Mouse (Mus musculus) c-Kit-positive CD71-positive TER-119-positive erythroid progenitor cells, embryonic 14.5 days (primary cell): ENCODE data around the gene Arfgap3.

Experiments used
- DNase-seq: peaks from one replicate; pipeline ENCODE4 v3.0.0-alpha.2; 2013; ENCODE audit warnings: low spot score

The Arfgap3 gene

DNA sequence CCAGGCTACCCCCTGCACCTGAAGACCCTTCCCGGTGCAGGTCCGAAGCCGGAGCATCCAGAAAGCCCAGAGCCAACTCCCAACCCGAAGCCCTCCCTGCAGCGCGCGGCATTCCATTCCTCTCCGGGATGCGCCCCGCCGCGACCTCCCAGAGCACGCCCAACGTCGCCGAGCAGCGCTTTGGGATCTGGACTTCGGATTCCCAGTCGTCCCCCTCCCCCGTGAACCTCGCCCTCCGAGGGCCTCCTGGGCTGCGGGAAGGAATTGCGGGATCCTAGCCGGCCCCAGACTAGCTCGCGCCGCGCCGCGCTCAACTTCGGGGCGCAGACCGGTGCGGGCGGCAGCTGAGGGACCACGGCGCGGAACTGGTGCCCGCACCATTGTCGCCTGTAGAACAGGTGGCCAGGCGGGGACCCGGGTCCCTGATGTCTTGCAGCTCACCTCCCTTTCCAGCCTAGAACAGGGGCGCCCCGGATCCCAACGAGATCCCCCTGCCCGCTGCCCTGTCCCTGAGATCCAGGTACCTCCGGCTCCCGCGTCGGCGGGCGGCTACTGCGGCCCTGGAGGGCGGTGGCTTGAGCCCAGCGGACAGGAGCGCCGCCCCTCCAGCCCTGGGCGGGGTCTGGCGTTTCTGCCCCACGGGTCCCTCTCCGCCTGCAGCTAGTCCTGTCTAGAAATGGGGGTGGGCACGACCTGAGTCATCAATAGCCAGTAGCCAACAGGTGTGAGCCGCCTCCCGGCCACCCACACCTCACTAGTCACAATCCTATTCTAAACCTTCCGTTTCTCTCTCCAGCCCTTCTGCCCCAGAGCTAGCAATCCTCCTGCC, 98.7 kb downstream of the Arfgap3 start, which contains the start of gene A4galt:
Gene A4galt (minus strand): TSS at position 599 of the 829 bp plus-strand sequence.
- no peak for DNase-seq

DNA sequence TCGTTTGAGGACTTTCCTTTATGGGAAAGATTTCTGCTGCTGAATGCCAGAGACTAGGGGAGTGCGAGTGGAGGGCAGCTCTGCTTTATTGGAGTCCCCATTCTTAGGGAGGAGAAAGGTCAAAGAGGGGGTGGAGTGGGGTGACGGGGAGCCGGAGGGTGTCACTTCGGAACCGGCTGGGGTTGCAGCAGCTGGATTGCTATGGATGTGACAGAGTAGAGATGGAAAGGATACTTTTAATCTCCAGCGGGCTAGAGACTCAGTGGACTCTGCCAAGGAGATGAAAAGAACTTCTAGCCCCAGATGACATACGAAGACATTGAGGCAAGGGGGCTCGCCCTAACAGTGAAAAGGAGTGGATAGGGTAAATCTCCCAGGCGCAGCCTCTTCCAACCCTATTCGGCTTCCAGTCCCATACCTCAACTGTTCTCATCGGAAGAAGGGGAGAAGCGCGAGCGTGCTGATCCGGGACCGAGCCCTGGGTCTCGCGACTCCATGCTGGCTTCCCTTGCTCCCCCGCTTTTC, 99.3 kb downstream of the Arfgap3 start:
- DNase-seq = no peak
